Mouse (Mus musculus) right cerebral cortex, postnatal 14 days (tissue): ENCODE results near the gene Ackr3.

Source experiments
- DNase-seq: peaks from one replicate; pipeline ENCODE4 v3.0.0; 2022

Gene Ackr3

GRCm38 (mm10) chr1:90231591-90232490, 28.1 kb downstream of the Ackr3 start:
- DNase-seq, result no peak

- DNase-seq, result peak; percentile 32
Measured at GRCm38 (mm10) chr1:90232491-90232885, 28.7 kb downstream of the Ackr3 start.

- DNase-seq, result no peak
Measured at GRCm38 (mm10) chr1:90234620-90235054, 30.9 kb downstream of the Ackr3 start.

GRCm38 (mm10) chr1:90236640-90237039, 32.9 kb downstream of the Ackr3 start:
- DNase-seq, result no peak

GRCm38 (mm10) chr1:90238095-90238888, 34.5 kb downstream of the Ackr3 start:
- DNase-seq, result no peak

GRCm38 (mm10) chr1:90239336-90240225, 35.8 kb downstream of the Ackr3 start:
- DNase-seq, result no peak

GRCm38 (mm10) chr1:90240287-90240686, 36.5 kb downstream of the Ackr3 start:
- no peak for DNase-seq

- no peak for DNase-seq
Measured at GRCm38 (mm10) chr1:90242444-90242989, 38.7 kb downstream of the Ackr3 start.

GRCm38 (mm10) chr1:90244537-90244936, 40.8 kb downstream of the Ackr3 start:
- no peak for DNase-seq

- no peak for DNase-seq
Measured at GRCm38 (mm10) chr1:90245533-90245932, 41.8 kb downstream of the Ackr3 start.

- no peak for DNase-seq
Measured at GRCm38 (mm10) chr1:90246035-90246434, 42.3 kb downstream of the Ackr3 start.

GRCm38 (mm10) chr1:90246800-90247199, 43.0 kb downstream of the Ackr3 start:
- no peak for DNase-seq

GRCm38 (mm10) chr1:90247234-90247633, 43.5 kb downstream of the Ackr3 start:
- DNase-seq, result no peak

- no peak for DNase-seq
Measured at GRCm38 (mm10) chr1:90247756-90248541, 44.2 kb downstream of the Ackr3 start.

GRCm38 (mm10) chr1:90248966-90249735, 45.4 kb downstream of the Ackr3 start:
- DNase-seq, result no peak

- DNase-seq, result no peak
Measured at GRCm38 (mm10) chr1:90250419-90250818, 46.6 kb downstream of the Ackr3 start.

- no peak for DNase-seq
Measured at GRCm38 (mm10) chr1:90251156-90251555, 47.4 kb downstream of the Ackr3 start.

GRCm38 (mm10) chr1:90253465-90253864, 49.7 kb downstream of the Ackr3 start:
- no peak for DNase-seq

- no peak for DNase-seq
Measured at GRCm38 (mm10) chr1:90258253-90258887, 54.6 kb downstream of the Ackr3 start.
